Mouse (Mus musculus) erythroblast, adult 5-6 weeks (primary cell): ENCODE measurements around the gene Ehd4. TPM values are rescaled to one million over a fixed set of nuclear protein-coding genes. Genes with fewer than 3 reads are reported as not detected.

ENCODE experiments used
- ATAC-seq: replicated peaks from 2 replicates; pipeline ENCODE4 v1.8.0; 2016; ENCODE audit warnings: moderate number of reproducible peaks, mild to moderate bottlenecking, moderate TSS enrichment, inconsistent platforms; ENCODE audit not compliant: poor library complexity, low FRiP score, severe bottlenecking
- total RNA-seq, 2 experiments: library from RNA; stranded (forward) in 1 of 2; stranded (reverse) in 1 of 2; fragments of 150-400 nt in 1 of 2; fragments of 200-764, 138-1000 nt in 1 of 2; gene quantifications; 2 replicates each; pipeline versions ENCODE4 v1.2.3 to v1.2.4; 2015 to 2017; ENCODE audit warnings: low replicate concordance in 2 of 2

Gene Ehd4
- total RNA-seq, 2 experiments from 2014 or later: 9.2 to 23.2 TPM

DNA sequence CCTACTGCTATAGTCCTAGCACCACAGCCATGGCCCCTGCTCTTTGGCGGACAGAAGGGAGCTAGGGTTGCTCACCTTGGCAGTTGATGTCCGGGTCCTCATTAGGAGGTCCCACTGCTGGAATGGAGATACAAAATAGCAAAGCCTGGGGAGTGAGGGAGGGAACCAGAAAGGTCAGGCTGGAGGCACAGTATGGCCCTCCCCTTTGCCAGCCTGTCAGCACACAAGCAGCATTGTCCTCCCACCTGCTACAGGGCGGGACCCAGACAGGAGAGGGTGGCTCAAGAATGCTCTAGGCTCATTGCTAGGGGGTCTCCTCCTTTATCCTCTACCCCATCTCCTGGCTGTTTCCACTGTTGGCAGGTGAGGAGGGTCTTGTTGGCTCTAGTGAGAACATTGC, 68.4 kb downstream of the Ehd4 start:
- ATAC-seq: no peak

DNA sequence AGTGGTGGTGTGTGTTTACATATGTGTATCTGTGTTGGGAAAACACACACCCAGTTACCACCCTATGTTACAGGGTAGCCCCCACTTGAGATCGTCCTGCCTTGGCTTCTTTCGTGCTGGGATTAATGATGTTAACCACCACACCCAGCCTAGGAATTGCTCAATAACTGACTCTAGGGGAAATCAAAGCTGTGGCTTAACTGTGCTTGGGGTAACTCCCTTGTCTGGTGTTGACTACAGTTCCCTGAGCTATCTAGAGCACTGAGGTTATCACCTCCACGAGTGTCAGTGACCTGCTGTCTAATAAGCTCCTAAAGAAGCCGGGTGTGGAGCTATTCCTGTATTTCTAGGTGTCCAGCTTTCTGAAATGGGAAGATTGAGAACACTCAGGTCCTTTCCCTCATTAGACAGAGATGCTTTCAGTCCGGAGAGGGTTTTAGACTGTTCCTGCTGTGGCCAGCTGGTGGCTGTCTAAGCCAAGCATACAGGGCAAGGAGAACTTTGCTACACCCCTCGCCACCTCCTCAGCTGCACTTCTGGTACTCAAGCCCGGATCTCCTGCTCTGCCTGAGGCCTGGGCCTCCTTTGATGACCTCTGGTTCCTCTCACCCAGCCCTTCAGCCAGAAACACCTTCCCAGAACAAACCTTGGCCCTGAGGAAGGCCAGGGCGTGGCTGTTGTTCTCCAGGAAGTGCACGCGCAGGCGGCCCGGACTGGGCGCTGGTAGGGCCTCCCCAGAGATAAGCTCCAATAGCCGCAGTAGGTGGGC, 69.6 kb downstream of the Ehd4 start:
- no peak for ATAC-seq

DNA sequence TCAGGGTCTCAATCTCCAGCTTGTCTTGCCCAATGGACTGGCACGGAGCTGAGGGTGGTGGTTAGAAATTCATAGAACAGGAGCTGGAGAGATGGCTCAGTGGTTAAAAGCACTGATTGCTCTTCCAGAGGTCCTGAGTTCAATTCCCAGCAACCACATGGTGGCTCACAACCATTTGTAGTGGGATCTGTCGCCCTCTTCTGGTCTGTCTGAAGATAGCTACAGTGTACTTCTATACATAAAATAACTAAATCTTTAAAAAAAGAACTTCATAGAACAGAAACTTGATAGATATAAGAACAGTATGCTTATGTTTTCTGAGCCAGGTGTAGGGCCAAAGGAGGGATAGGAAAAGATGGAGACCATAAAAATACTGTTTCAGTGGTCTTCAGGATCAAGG, 72.0 kb downstream of the Ehd4 start:
- no peak for ATAC-seq

DNA sequence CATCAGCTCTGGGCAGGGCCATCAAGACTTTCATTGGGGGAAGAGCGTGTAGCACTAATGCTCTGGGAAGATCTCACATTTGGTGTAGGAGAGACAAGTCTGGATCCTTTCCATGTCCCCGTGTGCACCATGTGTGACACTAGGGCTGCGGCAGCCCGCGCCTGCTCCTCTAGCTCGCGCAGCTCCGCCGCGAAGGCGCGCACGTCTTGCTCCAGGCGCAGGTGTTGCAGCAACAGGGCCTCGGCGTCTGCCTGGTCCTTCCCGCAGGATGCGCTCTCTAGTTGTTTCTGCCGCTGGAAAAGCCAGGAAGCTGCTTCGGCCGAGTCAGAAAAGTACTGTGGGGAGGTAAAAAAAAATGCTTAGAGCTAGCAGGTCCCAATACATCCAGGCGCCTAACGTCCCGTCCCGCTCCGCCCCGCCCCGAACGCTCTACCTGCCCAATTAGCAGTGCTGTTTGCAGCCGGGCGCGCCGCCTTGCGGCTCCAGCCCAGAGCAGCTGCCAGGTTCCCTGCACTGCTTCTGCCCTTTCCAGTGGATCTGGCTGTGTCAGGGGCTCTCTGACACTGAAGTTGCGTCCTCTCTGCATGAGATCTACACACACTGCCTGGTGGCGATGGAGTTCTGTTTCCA, 78.2 kb downstream of the Ehd4 start:
- ATAC-seq: no peak

DNA sequence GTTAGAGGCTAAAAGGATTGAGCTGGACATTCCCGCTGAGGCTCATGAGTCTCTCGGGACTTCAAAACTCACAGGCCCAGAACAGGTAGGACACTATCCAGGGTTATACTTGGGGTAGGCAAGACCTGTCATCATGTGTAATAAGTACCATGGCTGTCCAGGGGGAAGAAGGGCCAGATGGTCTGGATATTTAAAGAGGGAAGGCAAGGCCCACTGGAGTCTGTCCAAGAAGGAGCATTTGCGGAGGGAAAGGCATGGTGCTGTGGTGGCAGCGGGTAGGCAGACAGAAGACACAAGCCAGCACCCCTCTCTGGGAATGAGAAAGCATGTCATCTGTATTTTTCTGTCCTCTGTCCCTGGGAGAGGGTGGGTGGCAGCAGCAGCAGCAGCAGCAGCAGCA, 80.3 kb downstream of the Ehd4 start:
- ATAC-seq: no peak

DNA sequence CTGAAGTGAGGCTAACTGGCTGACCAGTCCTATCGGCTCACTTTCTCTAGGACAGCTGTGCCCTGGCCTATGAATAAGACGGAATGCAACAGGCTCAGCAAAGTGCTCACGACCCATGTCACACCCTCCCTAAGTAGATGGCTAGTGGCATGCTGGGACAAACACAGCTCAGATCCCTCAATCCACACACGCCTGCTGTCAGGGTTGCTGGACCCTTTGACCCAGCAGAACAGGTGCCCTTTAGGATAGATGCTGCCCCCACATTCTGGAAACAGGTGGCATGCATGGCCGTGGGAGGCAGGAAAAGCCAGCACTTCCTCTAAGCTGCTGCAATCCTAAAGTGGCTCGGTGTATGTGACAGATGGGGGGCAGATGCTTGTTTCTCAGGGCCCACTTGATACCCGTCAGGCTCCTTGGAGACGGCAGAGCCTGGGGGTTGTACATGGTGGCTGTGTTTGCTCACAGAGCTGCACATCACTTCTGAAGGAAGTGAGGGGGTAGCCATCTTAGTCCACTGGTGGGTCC, 84.9 kb downstream of the Ehd4 start:
- ATAC-seq: no peak

DNA sequence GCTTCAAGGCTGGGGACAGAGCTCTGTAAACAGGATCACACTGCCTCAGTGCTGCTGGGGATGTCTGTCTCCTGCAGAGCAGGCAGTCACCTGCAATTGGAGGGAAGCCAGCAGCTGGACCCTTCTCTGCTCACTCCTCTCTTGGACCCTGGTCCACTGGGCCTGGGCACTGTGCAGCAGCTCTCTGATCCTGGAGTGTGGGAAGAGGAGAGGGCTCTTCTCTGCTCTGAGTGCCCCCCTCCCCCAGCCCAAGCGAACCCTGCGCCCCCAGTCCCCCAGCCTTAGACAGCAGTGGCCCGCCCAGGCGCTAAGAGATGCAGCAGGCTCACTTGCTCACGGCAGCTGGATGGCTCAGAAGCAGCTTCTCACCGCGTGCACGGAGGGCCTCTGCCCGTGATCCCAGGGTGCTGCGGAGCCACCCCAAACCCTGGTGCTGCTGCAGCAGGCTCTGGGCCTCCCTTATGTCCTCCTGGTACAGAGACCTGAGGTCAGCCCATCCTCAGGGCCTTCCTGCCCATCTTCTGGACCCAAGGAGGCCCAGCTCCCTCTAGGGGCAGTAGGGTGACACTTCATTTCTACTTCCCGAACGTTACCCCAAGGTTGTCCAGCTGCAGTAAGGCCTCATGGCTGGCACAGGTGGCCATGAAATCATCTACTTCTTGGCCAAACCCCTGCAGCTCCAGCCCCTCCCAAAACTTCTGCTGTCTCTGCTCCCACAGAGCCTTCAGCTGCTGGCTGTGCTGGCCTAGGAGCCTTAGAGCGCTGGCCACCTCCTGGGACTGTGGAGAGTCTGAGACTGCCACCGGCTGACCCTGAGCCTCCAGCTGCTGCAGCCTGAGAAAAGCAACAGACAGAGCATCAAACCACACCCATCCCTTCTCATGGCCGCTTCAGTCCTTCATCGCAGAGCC, 85.6 kb downstream of the Ehd4 start:
- no peak for ATAC-seq

DNA sequence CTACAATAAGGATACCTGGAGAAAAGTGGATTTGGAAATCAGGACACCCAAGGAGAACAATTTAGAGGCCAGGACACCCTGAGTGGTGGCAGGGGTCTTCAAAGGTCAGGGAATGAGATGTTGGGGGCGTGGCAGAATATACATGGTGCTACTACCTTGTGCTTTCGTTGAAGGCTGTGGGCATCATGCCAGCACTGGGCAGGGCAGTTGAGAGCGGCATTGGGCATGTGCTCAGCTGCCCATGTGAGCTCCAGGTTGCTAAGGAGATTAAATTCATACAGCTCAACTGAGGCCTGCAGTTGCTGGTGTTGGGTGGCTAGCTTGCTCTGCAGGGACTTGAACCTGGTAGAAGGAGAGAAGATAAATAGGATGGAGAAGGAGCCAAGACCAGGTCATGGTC, 88.2 kb downstream of the Ehd4 start:
- ATAC-seq: no peak

DNA sequence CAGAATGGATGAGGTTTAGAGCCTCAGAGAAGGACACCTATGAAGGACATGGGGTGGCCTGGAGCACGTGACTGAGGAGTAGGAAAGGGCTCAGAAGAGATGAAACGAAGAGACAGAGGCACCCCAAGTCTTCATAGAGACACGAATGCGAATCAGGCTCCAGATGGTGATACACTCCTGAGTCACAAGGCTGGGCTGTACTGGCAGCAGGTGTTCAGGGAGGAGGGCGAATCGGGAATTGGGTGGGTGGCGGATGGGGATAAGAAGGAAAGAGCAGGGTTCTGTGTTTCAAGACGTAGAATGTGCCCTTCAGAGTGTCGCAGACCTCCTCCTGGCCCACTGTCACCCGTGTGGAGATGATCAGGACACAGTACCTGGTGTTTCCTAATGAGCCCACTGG, 89.2 kb downstream of the Ehd4 start:
- ATAC-seq: no peak

DNA sequence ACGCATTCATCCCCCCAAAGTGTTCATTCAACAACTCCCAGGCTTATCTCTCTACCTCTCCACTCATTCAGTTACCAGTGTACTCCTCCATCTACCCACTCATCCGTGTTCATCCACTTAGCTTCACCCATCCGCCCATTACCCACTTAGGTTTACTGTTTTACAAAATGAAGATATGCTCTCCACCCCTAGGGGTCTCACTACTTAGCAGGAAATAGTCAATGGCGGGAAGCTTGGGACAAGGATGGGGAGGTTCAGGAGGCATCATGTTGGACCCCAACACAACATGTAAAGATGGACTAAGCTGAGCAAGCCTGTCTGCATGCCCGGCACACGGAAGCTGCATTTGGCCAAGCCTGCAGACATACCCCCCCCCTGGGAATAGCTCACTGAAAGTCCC, 89.8 kb downstream of the Ehd4 start:
- no peak for ATAC-seq

DNA sequence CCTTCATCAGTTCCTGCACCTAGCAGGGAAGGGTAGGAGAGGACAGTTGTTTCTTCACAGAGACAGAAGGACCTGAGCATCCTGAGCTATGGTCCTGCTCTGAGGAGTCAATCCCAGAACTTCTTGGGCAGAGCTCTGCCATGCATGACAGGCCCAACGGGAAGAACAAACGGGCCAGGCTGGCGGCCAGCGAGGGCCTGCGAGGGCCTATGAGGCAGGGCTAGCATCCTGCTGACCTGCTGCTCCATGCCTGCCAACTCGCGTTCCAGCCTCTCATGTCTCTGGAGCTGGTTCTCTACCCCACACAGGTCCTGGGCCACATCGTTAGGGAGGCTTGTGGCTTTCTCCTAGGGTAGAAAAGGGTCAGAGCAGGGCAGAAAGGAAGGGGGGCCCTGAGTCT, 92.2 kb downstream of the Ehd4 start:
- ATAC-seq: no peak

DNA sequence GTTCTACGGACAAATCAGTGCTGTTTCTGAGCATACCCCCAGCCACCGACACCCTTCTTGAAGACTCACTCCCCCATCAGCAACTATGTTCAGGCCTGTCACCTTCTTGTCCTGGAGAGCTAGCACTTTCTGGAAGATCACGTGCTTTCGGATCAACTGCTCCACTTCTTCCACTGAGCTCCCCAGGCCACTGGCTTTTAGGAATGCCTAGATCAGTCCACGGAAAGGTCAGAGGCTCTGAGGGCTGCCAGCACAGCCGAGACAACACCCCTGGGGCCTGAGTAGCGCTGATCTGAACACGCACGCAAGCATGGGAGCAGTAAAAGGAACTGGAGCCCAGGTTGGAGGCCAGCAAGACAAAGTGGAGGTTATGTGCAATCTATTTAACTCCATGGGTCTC, 93.8 kb downstream of the Ehd4 start:
- ATAC-seq: no peak

DNA sequence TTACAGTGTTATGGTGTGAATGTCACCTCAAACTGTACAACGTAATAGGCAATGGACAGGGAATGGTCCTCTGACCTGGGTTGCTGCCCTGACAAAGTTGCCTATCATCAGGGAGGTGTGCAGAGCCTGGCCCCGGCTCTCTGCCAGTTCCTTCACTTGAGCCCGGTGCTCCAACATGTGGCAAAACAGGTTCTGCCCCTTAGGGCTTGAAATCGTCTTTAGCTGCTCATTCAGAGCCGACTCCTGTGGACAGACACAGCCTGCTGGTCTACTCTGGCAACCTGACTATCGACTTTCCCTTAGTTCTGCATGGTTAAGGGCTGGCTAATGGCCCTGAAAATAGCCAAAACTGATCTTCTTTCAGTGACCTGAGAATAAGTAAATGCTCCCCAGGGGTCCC, 94.2 kb downstream of the Ehd4 start:
- no peak for ATAC-seq

DNA sequence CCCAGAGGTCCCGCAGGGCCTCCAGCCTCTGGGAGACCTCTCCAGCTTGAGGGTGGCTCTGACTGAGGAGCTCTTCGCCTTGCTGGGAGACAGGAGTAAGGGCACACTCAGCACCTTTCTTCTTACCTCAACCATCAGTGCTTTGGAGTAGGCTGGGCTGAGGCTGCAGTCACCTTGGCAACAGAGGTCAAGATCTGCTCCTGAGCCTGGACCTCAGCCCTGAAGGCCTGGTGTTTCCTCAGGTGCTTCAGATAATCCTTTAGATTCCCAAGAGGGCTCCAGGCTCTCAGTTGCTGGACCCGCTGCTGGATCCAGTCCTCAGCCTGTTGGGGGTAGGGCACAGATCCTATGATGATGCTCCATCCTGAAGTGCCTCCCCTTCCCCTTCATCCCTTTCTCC, 94.9 kb downstream of the Ehd4 start:
- no peak for ATAC-seq

DNA sequence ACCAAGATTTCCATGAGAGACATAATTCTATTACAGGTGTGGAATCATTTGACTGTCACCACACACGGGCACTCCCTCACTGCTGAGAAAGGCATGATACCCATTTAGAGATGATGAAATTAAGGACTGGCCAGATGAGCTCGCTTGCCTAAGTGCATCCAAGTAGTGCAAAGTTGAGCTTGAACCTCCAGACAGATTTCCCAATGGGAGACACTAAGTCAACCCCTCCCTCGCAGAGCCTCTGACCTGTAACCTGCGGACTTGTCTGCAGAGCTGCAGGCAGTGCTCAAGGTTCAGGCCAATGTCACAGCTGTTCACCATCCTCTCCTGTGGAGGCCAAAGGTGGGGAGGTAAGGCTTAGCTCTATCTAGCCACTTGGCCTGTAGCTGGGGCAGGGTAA, 95.6 kb downstream of the Ehd4 start:
- ATAC-seq: no peak

DNA sequence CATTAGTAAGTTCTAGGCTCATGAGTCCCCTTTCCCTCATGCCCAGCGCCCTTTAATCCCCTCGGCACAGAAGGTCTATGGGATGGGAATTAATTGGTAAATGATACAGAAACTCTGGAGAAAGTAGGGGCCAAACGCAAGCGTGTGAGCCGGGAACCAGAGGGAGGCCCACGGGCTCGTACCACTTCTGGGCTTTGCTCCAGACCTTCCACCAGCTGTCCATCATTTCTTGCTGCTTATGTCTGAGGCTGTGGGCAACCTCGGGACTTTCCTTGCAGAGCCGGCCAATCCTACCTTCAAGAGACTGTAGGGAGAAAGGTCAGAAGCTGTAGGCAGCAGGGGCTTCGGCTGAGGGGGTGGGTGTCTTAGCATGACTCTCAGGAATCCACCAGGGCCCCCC, 98.5 kb downstream of the Ehd4 start:
- no peak for ATAC-seq

DNA sequence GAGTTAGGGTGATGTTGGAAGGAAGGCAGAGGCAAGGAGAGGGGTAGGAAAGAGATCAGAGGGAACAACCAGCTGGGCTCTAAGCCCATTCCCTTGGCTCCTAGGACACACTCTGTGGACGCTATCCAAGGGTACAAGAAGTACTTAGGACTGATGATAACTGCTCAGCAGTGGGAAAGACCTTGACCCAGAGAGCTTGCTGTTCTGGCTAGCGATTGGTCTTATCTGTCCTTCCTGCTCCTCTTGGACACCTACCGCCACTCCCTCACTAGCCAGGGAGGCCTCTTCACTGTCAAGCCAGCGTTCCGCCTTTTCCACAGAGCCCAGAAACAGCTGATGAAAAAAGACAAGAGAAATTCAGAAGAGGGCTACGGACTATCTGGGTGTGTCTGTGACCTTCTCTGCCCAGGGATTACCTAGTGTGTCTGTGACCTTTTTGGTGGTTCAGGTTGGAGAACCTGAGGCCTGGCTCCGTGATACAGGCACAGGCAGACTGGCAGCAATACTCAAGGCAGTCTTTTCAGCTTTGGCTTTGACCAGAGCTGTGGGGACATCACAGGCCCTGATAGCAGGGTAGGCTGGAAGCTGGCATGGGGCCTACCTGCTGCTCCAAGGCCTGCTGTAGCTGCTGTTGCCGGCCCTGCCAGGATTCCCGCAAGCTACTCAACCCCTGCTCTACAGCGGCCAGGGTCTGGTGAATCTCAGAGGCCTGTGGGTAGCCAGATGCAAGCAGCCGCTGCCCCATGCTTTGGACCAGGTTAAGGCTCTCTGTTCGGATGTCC, 99.4 kb downstream of the Ehd4 start:
- no peak for ATAC-seq

DNA sequence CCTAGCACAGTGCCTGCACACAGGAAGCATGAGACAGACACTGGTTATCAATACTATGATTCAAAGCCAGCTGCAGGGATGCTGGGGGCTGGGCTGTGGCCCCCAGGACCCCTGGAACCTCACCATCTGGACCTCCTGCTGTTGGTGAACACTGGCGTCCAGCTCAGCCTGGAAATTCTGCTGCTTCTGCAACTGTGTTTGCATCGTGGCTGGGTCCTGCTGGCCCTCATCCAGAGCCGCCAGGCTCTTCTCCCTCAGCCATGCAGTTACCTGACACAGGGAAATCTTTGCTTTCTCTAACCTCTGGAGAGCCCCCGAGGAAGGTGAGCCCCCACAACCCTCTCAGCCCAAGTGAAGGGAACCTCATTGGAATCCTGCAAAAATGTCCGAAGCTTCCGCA, 103.0 kb downstream of the Ehd4 start:
- no peak for ATAC-seq

DNA sequence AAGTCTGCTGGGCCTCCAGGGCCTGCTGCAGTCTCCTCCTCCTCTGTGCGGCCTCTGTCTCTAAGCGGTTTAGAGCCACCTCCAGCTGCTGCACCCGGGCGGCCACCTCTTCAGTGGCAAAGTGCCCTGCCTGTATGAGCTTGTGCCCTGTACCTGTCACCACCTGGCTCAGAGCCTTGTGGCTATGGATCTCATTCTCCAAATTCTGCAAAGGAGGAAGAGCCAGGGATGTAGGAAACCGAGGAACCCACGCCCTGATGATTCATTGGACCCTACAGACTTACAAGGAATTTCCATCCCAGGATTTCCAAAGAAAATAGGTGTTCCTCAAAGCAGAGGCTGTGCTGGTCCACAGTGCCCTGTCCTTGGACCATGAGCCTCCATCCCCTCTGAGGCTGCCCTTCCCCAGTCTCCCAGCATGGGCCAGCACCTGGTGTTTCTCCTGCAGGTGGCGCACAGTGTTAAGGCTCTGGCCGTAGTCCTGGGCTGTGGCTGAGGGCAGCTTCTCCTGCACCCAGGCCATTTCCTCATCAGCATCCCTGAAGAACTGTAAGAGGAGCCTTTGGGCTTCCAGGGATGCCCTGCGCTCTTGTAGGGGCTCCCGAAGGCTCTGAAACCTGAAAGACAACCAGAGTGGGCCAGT, 104.7 kb downstream of the Ehd4 start:
- ATAC-seq: no peak
